7 mouse cellular contexts compared by ENCODE assay signal in genomic region chr8:117257821-117258575, GRCm38 (mm10). TPM values are rescaled to one million over a fixed set of nuclear protein-coding genes. Genes with fewer than 3 reads are reported as not detected.
A peak's percentile ranks its signal among the peaks of the same experiment; 100 is the strongest.
DNase-seq lines count a peak whose midpoint lies in the region; ATAC-seq and TF ChIP-seq lines count a peak whose summit lies in the region.

No protein-coding gene starts in this region.

- TF ChIP-seq EP300 in ES-Bruce4 (IDR thresholded peaks at IDR 0.05; ENCODE audit: insufficient read depth, low read depth, low read length), result no peak

- H3K9ac ChIP-seq in ES-Bruce4 (ENCODE audit: low read depth, poor library complexity, severe bottlenecking), result peak overlapping the region; percentile 97
- peak overlapping the region; percentile 95 for H3K9ac ChIP-seq in hindbrain, embryonic 11.5 days (ENCODE audit: low read depth, low read length)
- peak overlapping the region; percentile 89 for H3K9ac ChIP-seq in limb, embryonic 14.5 days (ENCODE audit: low read depth, low read length, severe bottlenecking)

- TF ChIP-seq CTCF in C2C12 (IDR thresholded peaks at IDR 0.05; ENCODE audit: control insufficient read depth, insufficient read depth, insufficient read length), result no peak
- TF ChIP-seq CTCF in ES-Bruce4 (IDR thresholded peaks at IDR 0.05; ENCODE audit: low read depth, low read length), result no peak

- DNase-seq in hindbrain, embryonic 11.5 days (ENCODE audit: low spot score), result peak; percentile 66
- DNase-seq in limb, embryonic 14.5 days (ENCODE audit: low spot score), result peak; percentile 49
- DNase-seq in thymus, postnatal 36 days, result peak; percentile 71 to 72

- peak overlapping the region; percentile 85 for H3K4me2 ChIP-seq in hindbrain, embryonic 11.5 days (replicated peaks; ENCODE audit: low read depth, low read length)
- peak overlapping the region; percentile 87 for H3K4me2 ChIP-seq in limb, embryonic 14.5 days (replicated peaks; ENCODE audit: low read depth, low read length, severe bottlenecking)
- peak overlapping the region; percentile 90 for H3K4me2 ChIP-seq in myocyte (ENCODE audit: low read depth)

- H3K79me2 ChIP-seq in C2C12 (ENCODE audit: control insufficient read depth, insufficient read depth) (peaks cover 61% of the 10 kb centered on the region), myocyte (ENCODE audit: control insufficient read depth, insufficient read depth) (peaks cover 60% of the 10 kb centered on the region)

- no peak for TF ChIP-seq POLR2A in ES-Bruce4 (IDR thresholded peaks at IDR 0.05; ENCODE audit: insufficient read depth, low read length)
- TF ChIP-seq POLR2A in limb, embryonic 14.5 days (IDR thresholded peaks at IDR 0.05; ENCODE audit: borderline replicate concordance, extremely low read depth, insufficient read depth, insufficient read length), result peak; percentile 23; the same call in 1 of the 2 replicates
- TF ChIP-seq POLR2A in myocyte (IDR thresholded peaks at IDR 0.05; ENCODE audit: insufficient read length, low read depth), result peak; percentile 27

- H3K4me1 ChIP-seq in ES-Bruce4 (ENCODE audit: control insufficient read depth, insufficient read depth, low read length), result peaks cover 16% of the 10 kb centered on the region
- peaks cover 78% of the 10 kb centered on the region for H3K4me1 ChIP-seq in erythroblast, embryonic 14.5 days (ENCODE audit: control insufficient read depth)
- peaks cover 25% of the 10 kb centered on the region for H3K4me1 ChIP-seq in hindbrain, embryonic 11.5 days (replicated peaks; ENCODE audit: control insufficient read depth, insufficient read depth, low read length)
- H3K4me1 ChIP-seq in limb, embryonic 14.5 days (ENCODE audit: control insufficient read depth, insufficient read depth, low read length), result peaks cover 36% of the 10 kb centered on the region

- ATAC-seq in hindbrain, embryonic 11.5 days (ENCODE audit: low FRiP score), result peak; percentile 36; the same call in 1 of the 2 replicates
- peak; percentile 5; the same call in 1 of the 2 replicates for ATAC-seq in limb, embryonic 14.5 days (ENCODE audit: low FRiP score, low read depth)

- peaks cover 49% of the 10 kb centered on the region for H3K79me3 ChIP-seq in C2C12 (ENCODE audit: low read depth)

- H3K36me3 ChIP-seq in C2C12 (ENCODE audit: control insufficient read depth, insufficient read depth) (no peaks in the 10 kb centered on the region), ES-Bruce4 (ENCODE audit: control insufficient read depth, insufficient read depth, low read length, poor library complexity, severe bottlenecking) (no peaks in the 10 kb centered on the region), myocyte (ENCODE audit: control insufficient read depth, insufficient read depth) (no peaks in the 10 kb centered on the region)
- H3K36me3 ChIP-seq in erythroblast, embryonic 14.5 days (ENCODE audit: control insufficient read depth), result peaks cover 28% of the 10 kb centered on the region
- no peaks in the 10 kb centered on the region for H3K36me3 ChIP-seq in hindbrain, embryonic 11.5 days (ENCODE audit: control insufficient read depth, insufficient read depth, low read length)
- no peaks in the 10 kb centered on the region for H3K36me3 ChIP-seq in limb, embryonic 14.5 days (ENCODE audit: control insufficient read depth, insufficient read depth, low read length)

- H3K4me3 ChIP-seq in C2C12 (ENCODE audit: insufficient read depth, poor library complexity, severe bottlenecking) (peak overlapping the region; percentile 59), ES-Bruce4 (ENCODE audit: low read depth, low read length) (peak overlapping the region; percentile 80), myocyte (peak overlapping the region; percentile 86)
- peak overlapping the region; percentile 91 for H3K4me3 ChIP-seq in erythroblast, embryonic 14.5 days (replicated peaks)
- H3K4me3 ChIP-seq in hindbrain, embryonic 11.5 days (ENCODE audit: low read depth, low read length), result peak overlapping the region; percentile 95
- H3K4me3 ChIP-seq in limb, embryonic 14.5 days (replicated peaks; ENCODE audit: low read length), result peak overlapping the region; percentile 91

- H3K9me3 ChIP-seq in ES-Bruce4 (replicated peaks; ENCODE audit: control insufficient read depth, insufficient read depth, low read length, poor library complexity, severe bottlenecking), result no peaks in the 10 kb centered on the region
- peaks cover 7% of the 10 kb centered on the region; the same call in 1 of the 2 replicates for H3K9me3 ChIP-seq in erythroblast, embryonic 14.5 days (ENCODE audit: control insufficient read depth, low read length)
- no peaks in the 10 kb centered on the region for H3K9me3 ChIP-seq in hindbrain, embryonic 11.5 days (ENCODE audit: control insufficient read depth, low read length)
- H3K9me3 ChIP-seq in limb, embryonic 14.5 days (ENCODE audit: control insufficient read depth, low read length), result no peaks in the 10 kb centered on the region

- peak overlapping the region; percentile 74 for H3ac ChIP-seq in C2C12 (ENCODE audit: control insufficient read depth, insufficient read length, low read depth)
- peak overlapping the region; percentile 79 for H3ac ChIP-seq in myocyte (ENCODE audit: control insufficient read depth, insufficient read length)

- H3K27ac ChIP-seq in ES-Bruce4 (ENCODE audit: insufficient read depth, low read length), result no peak overlapping the region
- H3K27ac ChIP-seq in hindbrain, embryonic 11.5 days (ENCODE audit: low read depth, low read length), result peak overlapping the region; percentile 82
- H3K27ac ChIP-seq in limb, embryonic 14.5 days (replicated peaks; ENCODE audit: low read depth, low read length), result peak overlapping the region; percentile 70

- WGBS in hindbrain, embryonic 11.5 days, result 6% methylated on average over 20 of the region's 22 CpGs
- WGBS in limb, embryonic 14.5 days, result 1% methylated on average over 22 of the region's 22 CpGs

- no peaks in the 10 kb centered on the region for H3K27me3 ChIP-seq in C2C12 (ENCODE audit: control insufficient read depth, insufficient read depth, insufficient read length)
- H3K27me3 ChIP-seq in ES-Bruce4 (ENCODE audit: control insufficient read depth, insufficient read depth, low read length, poor library complexity, severe bottlenecking), result no peaks in the 10 kb centered on the region
- H3K27me3 ChIP-seq in erythroblast, embryonic 14.5 days (ENCODE audit: control insufficient read depth), result no peaks in the 10 kb centered on the region
- H3K27me3 ChIP-seq in hindbrain, embryonic 11.5 days (ENCODE audit: control insufficient read depth, insufficient read depth, low read length), result no peaks in the 10 kb centered on the region
- H3K27me3 ChIP-seq in limb, embryonic 14.5 days (ENCODE audit: control insufficient read depth, insufficient read depth, low read length), result no peaks in the 10 kb centered on the region
- H3K27me3 ChIP-seq in myocyte (ENCODE audit: control insufficient read depth, insufficient read depth, insufficient read length), result no peaks in the 10 kb centered on the region

TF ChIP-seq in C2C12, 6 proteins besides CTCF, POLR2A, EP300 and RAD21:
- TF ChIP-seq MAX (IDR thresholded peaks at IDR 0.05) (no peak), MYOG (IDR thresholded peaks at IDR 0.05; ENCODE audit: control insufficient read depth, extremely low read depth, insufficient read length) (no peak), MYOD1 (IDR thresholded peaks at IDR 0.05; ENCODE audit: control insufficient read depth, insufficient read length, low read depth) (no peak), CEBPB (IDR thresholded peaks at IDR 0.05; ENCODE audit: low read depth) (no peak), FOSL1 (IDR thresholded peaks at IDR 0.05; ENCODE audit: insufficient read depth, low read length, poor library complexity, severe bottlenecking) (no peak), USF1 (IDR thresholded peaks at IDR 0.05; ENCODE audit: low read depth) (no peak)

TF ChIP-seq in myocyte, 11 proteins besides CTCF, POLR2A, EP300 and RAD21:
- TF ChIP-seq CEBPB (IDR thresholded peaks at IDR 0.05; ENCODE audit: insufficient read depth, poor library complexity, severe bottlenecking) (no peak), TCF12 (IDR thresholded peaks at IDR 0.05; ENCODE audit: insufficient read depth, poor library complexity, severe bottlenecking) (no peak), MYOD1 (IDR thresholded peaks at IDR 0.05; ENCODE audit: control insufficient read depth in 1 of 3, insufficient read length in 2 of 3, low read depth in 2 of 3) (peak in 1 of 3 experiments; percentile 7), USF1 (IDR thresholded peaks at IDR 0.05; ENCODE audit: low read depth) (no peak), TCF3 (IDR thresholded peaks at IDR 0.05; ENCODE audit: insufficient read length, low read depth) (no peak), MYOG (IDR thresholded peaks at IDR 0.05; ENCODE audit: control insufficient read depth in 1 of 3, insufficient read depth in 1 of 3, insufficient read length in 2 of 3, low read depth in 2 of 3) (peak in 1 of 3 experiments; percentile 29)

RNA-seq across cellular contexts. Expression of gene Cmip, which starts 1.1 kb away (rescaled TPM):
- polyA plus RNA-seq in C2C12 (2012; fragmentation: generic; extraction: Trizol) (17.3 TPM), ES-Bruce4 (2011; ENCODE audit: insufficient read depth, insufficient read length, low read depth, missing spikeins) (64.9 and 67.9 TPM in 2 replicates), myocyte (2012; fragmentation: generic; extraction: Trizol) (23.6 TPM)
- polyA plus RNA-seq in erythroblast, embryonic 14.5 days (2012), result 8.2 and 8.6 TPM in 2 replicates
- 27.0 and 31.9 TPM in 2 replicates for polyA plus RNA-seq in hindbrain, embryonic 11.5 days (2014; fragmentation: Nextera tagmentation; extraction: Ambion mirVana)
- polyA plus RNA-seq in limb, embryonic 14.5 days (2012; rRNA removed), result 39.7 and 48.3 TPM in 2 replicates
- polyA plus RNA-seq in limb, embryonic 14.5 days (2014; fragmentation: Nextera tagmentation; extraction: Ambion mirVana), result 27.1 and 37.1 TPM in 2 replicates
